Mouse (Mus musculus): ENCODE data around the gene 4930595D18Rik.

DNA sequence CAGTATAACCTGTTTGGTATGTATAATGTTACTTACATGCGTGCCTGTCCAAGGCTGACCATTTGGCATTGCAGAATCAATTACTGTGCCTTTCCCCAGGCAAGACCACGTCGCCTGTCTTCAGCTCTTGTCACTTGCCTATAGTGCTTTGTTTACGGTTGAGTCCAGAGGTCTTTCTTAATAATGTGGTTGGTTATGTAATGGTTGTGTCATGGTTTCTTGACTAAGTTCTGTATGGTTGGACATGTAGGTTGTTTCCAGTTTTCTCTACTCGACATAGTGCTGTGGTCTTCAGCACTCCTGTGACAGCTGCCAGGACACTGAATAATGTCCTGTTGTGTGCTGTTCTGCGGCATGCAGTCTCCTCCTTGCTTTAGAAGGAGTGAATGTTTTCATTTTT, 8.5 kb upstream of the 4930595D18Rik start:
- TF ChIP-seq CTCF (IDR thresholded peaks at IDR 0.05; ENCODE audit: low read depth) (no peak), EP300 (optimal IDR thresholded peaks at IDR 0.05) (no peak)
